Mouse (Mus musculus) E14TG2a.4 (cell line): Measurements from ENCODE around the gene Ccdc152.

Experiments used
- CTCF ChIP-seq: conservative IDR thresholded peaks from 2 replicates; pipeline ENCODE4 v1.5.1; 2014; ENCODE audit warnings: low read length
- NANOG ChIP-seq: IDR thresholded peaks from 2 replicates; pipeline ENCODE4 v1.6.1; 2014; ENCODE audit warnings: borderline replicate concordance, low read length, mixed read lengths

GRCm38 (mm10) chr15:3330291-3330690 lies 27.0 kb upstream of the Ccdc152 start:
- TF ChIP-seq CTCF (no peak), NANOG (no peak)
